Mouse (Mus musculus) hindbrain, embryonic 13.5 days (tissue): ENCODE data around the gene Aatk. TPM values are rescaled to one million over a fixed set of nuclear protein-coding genes. Genes with fewer than 3 reads are reported as not detected.

Experiments used
- ATAC-seq: fragments of 200-750 bp; cut with Nextera tagmentation; 2 replicates; pipeline ENCODE4 v1.8.0; 2017; ENCODE audit warnings: moderate TSS enrichment; ENCODE audit not compliant: low FRiP score
- H3K27ac ChIP-seq: fragments of 300-500 bp; sonication (generic); 2 replicates; pipeline ENCODE4 v1.5.1; 2015; ENCODE audit warnings: inconsistent platforms, mild to moderate bottlenecking, moderate library complexity
- H3K27me3 ChIP-seq: fragments of 300-500 bp; sonication (generic); 2 replicates; pipeline ENCODE4 v1.6.1; 2015; ENCODE audit warnings: mild to moderate bottlenecking, inconsistent platforms
- H3K36me3 ChIP-seq: fragments of 300-500 bp; sonication (generic); 2 replicates; pipeline ENCODE4 v1.6.1; 2015; ENCODE audit warnings: mild to moderate bottlenecking, inconsistent platforms
- H3K4me1 ChIP-seq: fragments of 300-500 bp; sonication (generic); replicated peaks from 2 replicates; pipeline ENCODE4 v1.6.1; 2015; ENCODE audit warnings: inconsistent platforms
- H3K4me2 ChIP-seq: fragments of 300-500 bp; sonication (generic); 2 replicates; pipeline ENCODE4 v1.6.1; 2015; ENCODE audit warnings: inconsistent platforms, mild to moderate bottlenecking, moderate library complexity
- H3K4me3 ChIP-seq: fragments of 300-500 bp; sonication (generic); 2 replicates; pipeline ENCODE4 v1.5.1; 2015; ENCODE audit warnings: mild to moderate bottlenecking, inconsistent platforms
- H3K9ac ChIP-seq: fragments of 300-500 bp; sonication (generic); 2 replicates; pipeline ENCODE4 v1.6.1; 2015; ENCODE audit warnings: mild to moderate bottlenecking, inconsistent platforms
- H3K9me3 ChIP-seq: fragments of 300-500 bp; sonication (generic); 2 replicates; pipeline ENCODE4 v1.6.1; 2016; ENCODE audit warnings: inconsistent platforms
- WGBS: fragments of 180-500 bp; shearing (Covaris S2); methylation state at CpG from one replicate; pipeline ENCODE4 v1.1.7; 2015; 5-methylcytosine and 5-hydroxymethylcytosine counted together
- polyA plus RNA-seq: library from polyadenylated mRNA; unstranded; fragments of >200 nt; fragmentation: Nextera tagmentation; extraction: Ambion mirVana; gene quantifications from 2 replicates; pipeline ENCODE4 v1.2.1, GENCODE M21; 2015

Aatk gene
- polyA plus RNA-seq, 1 experiment from 2014 or later = 24.1 TPM

GRCm38 (mm10) chr11:120002041-120002440 lies 44.9 kb downstream of the Aatk start:
- ATAC-seq = no peak
- H3K9ac ChIP-seq = 0 out of 2 replicates have a peak overlapping the region, but pooled peaks have one; percentile 3
- 77% methylated on average over 5 of the region's 5 CpGs for WGBS

DNA sequence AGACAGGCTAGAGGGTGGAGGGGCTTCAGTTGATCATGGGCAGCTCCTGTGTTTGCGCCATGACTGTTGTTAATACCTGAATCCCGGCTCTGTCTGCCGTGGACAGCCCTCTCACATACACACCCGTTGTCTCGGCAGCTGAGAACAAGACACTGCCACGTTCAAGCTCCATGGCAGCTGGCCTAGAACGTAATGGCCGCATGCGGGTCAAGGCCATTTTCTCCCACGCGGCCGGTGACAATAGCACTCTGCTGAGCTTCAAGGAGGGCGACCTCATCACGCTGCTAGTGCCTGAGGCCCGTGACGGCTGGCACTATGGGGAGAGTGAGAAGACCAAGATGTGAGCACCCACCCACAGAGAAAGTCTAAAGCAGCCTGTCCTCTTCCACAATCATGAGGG lies 49.6 kb downstream of the Aatk start:
- H3K4me1 ChIP-seq = peaks cover 7% of the 10 kb centered on the region
- no peaks in the 10 kb centered on the region for H3K9me3 ChIP-seq
- H3K9ac ChIP-seq = no peak overlapping the region
- no peaks in the 10 kb centered on the region for H3K27me3 ChIP-seq
- 83% methylated on average over 16 of the region's 16 CpGs for WGBS
- no peak overlapping the region for H3K27ac ChIP-seq
- no peak overlapping the region for H3K4me2 ChIP-seq
- peaks cover 13% of the 10 kb centered on the region for H3K36me3 ChIP-seq
- H3K4me3 ChIP-seq = no peak overlapping the region
- ATAC-seq = no peak

More at GRCm38 (mm10) chr11:120002041-120002440, 44.9 kb downstream of the Aatk start:
- peaks cover 34% of the 10 kb centered on the region for H3K36me3 ChIP-seq
- H3K4me3 ChIP-seq = no peak overlapping the region
- peaks cover 7% of the 10 kb centered on the region for H3K4me1 ChIP-seq
- no peak overlapping the region for H3K4me2 ChIP-seq
- no peak overlapping the region for H3K27ac ChIP-seq
- no peaks in the 10 kb centered on the region for H3K9me3 ChIP-seq
- H3K27me3 ChIP-seq = no peaks in the 10 kb centered on the region

DNA sequence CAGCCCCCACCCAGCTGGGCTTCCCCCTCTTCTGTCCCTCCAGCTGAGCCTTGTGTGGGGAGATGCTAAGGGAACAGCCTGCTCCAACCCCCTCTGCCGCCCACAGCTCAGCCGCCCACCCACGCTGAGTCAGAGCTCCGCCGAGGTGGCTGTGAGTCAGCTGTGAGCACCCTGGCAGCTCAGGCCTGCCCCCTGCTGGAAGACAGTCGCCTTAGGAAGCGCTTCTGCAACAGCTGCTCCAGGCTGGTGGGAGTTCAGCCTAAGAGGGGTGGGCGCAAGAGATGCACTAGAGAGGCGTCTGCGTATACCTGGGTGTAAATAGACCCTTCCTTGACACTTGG lies 55.7 kb downstream of the Aatk start:
- peak overlapping the region; percentile 35; the same call in 1 of the 2 replicates for H3K9ac ChIP-seq
- ATAC-seq = peak; percentile 76
- H3K4me1 ChIP-seq = peaks cover 38% of the 10 kb centered on the region
- WGBS = 11% methylated on average over 10 of the region's 10 CpGs
- H3K4me3 ChIP-seq = no peak overlapping the region
- H3K27me3 ChIP-seq = no peaks in the 10 kb centered on the region
- H3K27ac ChIP-seq = no peak overlapping the region
- peak overlapping the region; percentile 30 for H3K4me2 ChIP-seq
- peaks cover 3% of the 10 kb centered on the region; the same call in 1 of the 2 replicates for H3K36me3 ChIP-seq
- H3K9me3 ChIP-seq = no peaks in the 10 kb centered on the region

DNA sequence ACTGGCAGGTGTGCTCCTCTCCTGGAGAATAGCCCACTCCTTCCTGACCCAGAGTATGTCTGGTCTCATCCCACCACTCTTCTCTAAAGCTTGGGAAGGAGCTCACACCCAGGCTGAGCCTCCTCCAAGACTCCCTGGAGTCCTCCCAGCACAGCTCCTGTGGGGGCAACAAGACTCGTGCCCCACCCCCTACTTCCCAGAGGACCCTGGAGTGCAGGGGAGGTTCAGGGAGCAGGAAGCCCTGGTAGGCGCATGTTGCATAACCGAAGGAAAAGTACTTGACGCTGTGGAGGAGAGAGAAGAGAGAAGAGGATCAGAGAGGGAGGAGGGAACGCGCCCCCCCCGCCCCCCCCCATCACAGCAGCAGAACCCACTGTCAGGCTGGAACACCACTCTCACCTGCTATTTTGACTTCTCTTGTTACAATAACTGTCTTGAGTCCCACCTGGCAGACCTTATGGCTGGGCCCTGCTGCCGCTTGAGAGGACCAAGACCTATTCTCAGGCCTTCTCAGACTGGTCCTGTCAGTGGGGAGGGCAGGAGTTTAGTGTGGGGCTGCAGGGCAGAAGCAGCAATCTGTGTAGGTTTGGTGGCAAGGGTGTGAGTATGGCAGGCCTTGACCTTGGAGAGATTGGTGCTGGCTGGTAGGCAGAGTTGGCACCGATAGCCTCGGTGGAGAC lies 56.2 kb downstream of the Aatk start:
- Histone ChIP-seq H3K4me2 (peak overlapping the region; percentile 30), H3K36me3 (peaks cover 3% of the 10 kb centered on the region; the same call in 1 of the 2 replicates), H3K27ac (peak overlapping the region; percentile 12; the same call in 1 of the 2 replicates), H3K27me3 (no peaks in the 10 kb centered on the region), H3K9ac (peak overlapping the region; percentile 35; the same call in 1 of the 2 replicates), H3K4me3 (no peak overlapping the region), H3K9me3 (no peaks in the 10 kb centered on the region), H3K4me1 (peaks cover 38% of the 10 kb centered on the region)
- ATAC-seq = no peak
- 49% methylated on average over 10 of the region's 10 CpGs for WGBS

DNA sequence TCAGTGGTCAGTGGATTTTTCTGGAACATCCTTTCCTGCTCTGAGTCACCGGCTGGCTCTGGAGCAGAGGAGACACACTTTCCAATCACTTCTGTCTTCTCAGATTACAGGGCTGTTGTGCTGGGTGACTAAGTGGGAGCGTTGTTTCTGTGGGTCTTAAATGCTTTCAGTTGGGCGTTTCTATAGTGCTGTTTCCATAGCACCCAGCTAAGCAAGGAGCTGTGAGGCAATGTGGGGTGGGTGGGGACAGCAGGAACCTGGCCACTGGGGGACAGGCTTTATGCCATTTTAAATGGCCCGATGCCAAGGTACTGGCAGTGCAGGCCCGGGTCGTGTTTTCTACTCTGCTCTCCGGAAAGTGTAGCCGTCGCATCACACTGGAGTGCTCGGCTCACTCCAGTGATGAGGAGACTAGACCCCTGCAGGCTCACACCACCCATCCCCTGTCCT lies 57.8 kb downstream of the Aatk start:
- Histone ChIP-seq H3K36me3 (0 out of 2 replicates have a peak, but pooled peaks cover 3% of the 10 kb centered on the region), H3K27me3 (no peaks in the 10 kb centered on the region), H3K27ac (peak overlapping the region; percentile 62), H3K4me3 (no peak overlapping the region), H3K9me3 (no peaks in the 10 kb centered on the region), H3K4me2 (0 out of 2 replicates have a peak overlapping the region, but pooled peaks have one; percentile 1), H3K4me1 (peaks cover 38% of the 10 kb centered on the region), H3K9ac (no peak overlapping the region)
- 20% methylated on average over 10 of the region's 10 CpGs for WGBS
- ATAC-seq = peak; percentile 55; the same call in 1 of the 2 replicates

DNA sequence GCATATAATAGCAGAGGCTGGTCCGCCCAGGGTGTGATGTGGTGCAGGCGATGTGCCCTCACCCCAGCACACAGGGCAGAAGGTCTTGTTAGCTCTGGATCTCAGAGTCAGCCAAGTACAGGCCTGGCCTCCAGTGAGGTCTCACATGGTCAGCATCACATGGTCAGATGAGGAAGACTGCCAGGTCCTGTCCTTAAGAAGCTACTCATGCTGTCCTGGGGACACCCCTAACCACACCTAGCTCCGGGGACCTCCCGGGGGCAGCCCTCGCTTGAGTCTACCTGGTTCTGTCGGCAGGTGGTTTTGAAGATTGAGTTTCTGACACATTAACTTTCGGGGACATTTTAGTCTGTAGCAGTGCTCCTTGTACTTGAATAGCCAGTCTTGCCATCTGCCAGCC lies 58.6 kb downstream of the Aatk start:
- no peak overlapping the region for H3K4me2 ChIP-seq
- H3K27me3 ChIP-seq = no peaks in the 10 kb centered on the region
- H3K9me3 ChIP-seq = no peaks in the 10 kb centered on the region
- peaks cover 41% of the 10 kb centered on the region for H3K4me1 ChIP-seq
- H3K9ac ChIP-seq = no peak overlapping the region
- H3K4me3 ChIP-seq = no peak overlapping the region
- no peak overlapping the region for H3K27ac ChIP-seq
- no peak for ATAC-seq
- WGBS = 92% methylated on average over 7 of the region's 7 CpGs
- no peaks in the 10 kb centered on the region for H3K36me3 ChIP-seq

GRCm38 (mm10) chr11:119987876-119988275 lies 59.1 kb downstream of the Aatk start:
- ATAC-seq = no peak
- WGBS = 89% methylated on average over 7 of the region's 7 CpGs
- Histone ChIP-seq H3K4me3 (no peak overlapping the region), H3K9ac (no peak overlapping the region), H3K4me2 (no peak overlapping the region), H3K4me1 (peaks cover 41% of the 10 kb centered on the region), H3K36me3 (no peaks in the 10 kb centered on the region), H3K27ac (no peak overlapping the region), H3K27me3 (no peaks in the 10 kb centered on the region), H3K9me3 (no peaks in the 10 kb centered on the region)

DNA sequence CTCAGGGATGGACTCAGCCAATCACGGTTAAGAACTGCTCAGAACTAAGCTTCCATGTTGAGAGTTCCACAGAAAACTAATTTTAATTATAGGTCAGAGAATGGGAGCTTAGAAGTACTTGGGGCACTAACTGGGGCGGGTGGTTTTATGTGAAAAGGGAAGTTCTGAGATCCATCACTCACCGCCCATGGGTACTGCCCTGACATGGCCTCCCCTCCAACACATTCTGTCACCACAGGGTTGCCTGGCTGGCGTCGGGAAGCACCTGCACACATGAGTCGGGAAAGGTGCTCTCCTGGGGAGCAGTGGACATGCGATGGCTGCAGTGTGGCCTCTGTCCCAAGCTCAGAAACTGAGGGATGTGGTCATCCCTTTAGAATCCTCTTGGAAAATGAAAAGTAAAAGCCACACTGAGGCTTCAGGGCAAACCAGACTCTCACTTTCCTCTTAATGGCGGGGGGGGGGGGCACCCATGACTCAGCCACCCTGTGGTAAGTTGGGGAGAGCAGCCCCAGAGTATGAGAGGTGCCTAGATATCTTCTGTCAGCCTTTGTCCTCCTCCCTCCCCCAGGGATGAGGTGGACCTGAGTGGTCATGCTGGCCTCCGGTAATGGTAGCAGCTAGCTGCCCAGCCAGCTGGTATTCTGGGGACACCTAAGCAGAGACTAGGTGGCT lies 60.1 kb downstream of the Aatk start:
- no peaks in the 10 kb centered on the region for H3K27me3 ChIP-seq
- no peaks in the 10 kb centered on the region for H3K36me3 ChIP-seq
- H3K27ac ChIP-seq = no peak overlapping the region
- no peak overlapping the region for H3K4me2 ChIP-seq
- H3K9me3 ChIP-seq = no peaks in the 10 kb centered on the region
- H3K9ac ChIP-seq = no peak overlapping the region
- ATAC-seq = no peak
- 88% methylated on average over 9 of the region's 9 CpGs for WGBS
- peaks cover 47% of the 10 kb centered on the region for H3K4me1 ChIP-seq
- H3K4me3 ChIP-seq = no peak overlapping the region

- 93% methylated on average over 2 of the region's 2 CpGs for WGBS
- no peak overlapping the region for H3K27ac ChIP-seq
- no peak overlapping the region for H3K4me2 ChIP-seq
- H3K9me3 ChIP-seq = no peaks in the 10 kb centered on the region
- H3K9ac ChIP-seq = no peak overlapping the region
- no peak for ATAC-seq
- no peak overlapping the region for H3K4me3 ChIP-seq
- H3K27me3 ChIP-seq = no peaks in the 10 kb centered on the region
- H3K4me1 ChIP-seq = peaks cover 17% of the 10 kb centered on the region
- no peaks in the 10 kb centered on the region for H3K36me3 ChIP-seq
Measured at GRCm38 (mm10) chr11:119983151-119983550, 63.8 kb downstream of the Aatk start.

- ATAC-seq = no peak
Measured at GRCm38 (mm10) chr11:119982236-119982635, 64.7 kb downstream of the Aatk start.

DNA sequence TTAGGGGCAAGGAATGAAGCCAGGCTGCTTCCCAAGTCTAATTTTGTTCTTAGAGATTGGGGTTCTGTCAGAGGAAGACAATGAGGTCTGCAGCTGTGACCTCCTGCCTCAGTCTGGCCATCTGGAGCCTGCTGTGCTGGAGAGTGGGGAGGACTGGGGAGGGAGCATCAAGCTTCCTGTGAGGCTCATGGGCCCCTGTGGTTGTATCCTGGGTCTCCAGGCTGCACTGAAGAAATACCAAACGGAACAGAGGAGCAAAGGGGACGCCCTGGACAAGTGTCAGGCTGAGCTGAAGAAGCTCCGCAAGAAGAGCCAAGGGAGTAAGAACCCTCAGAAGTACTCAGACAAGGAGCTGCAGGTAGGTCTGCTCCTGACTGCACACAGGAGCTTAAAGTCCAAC lies 65.2 kb downstream of the Aatk start:
- Histone ChIP-seq H3K4me2 (no peak overlapping the region), H3K4me3 (no peak overlapping the region), H3K9me3 (no peaks in the 10 kb centered on the region), H3K36me3 (no peaks in the 10 kb centered on the region), H3K27ac (no peak overlapping the region), H3K4me1 (peaks cover 12% of the 10 kb centered on the region; the same call in 1 of the 2 replicates), H3K27me3 (no peaks in the 10 kb centered on the region), H3K9ac (no peak overlapping the region; the same call in 1 of the 2 replicates)
- ATAC-seq = no peak
- WGBS = 72% methylated on average over 3 of the region's 3 CpGs

More at GRCm38 (mm10) chr11:119982236-119982635, 64.7 kb downstream of the Aatk start:
- H3K27me3 ChIP-seq = no peaks in the 10 kb centered on the region
- WGBS = 87% methylated on average over 3 of the region's 3 CpGs
- no peak overlapping the region for H3K4me2 ChIP-seq
- H3K9ac ChIP-seq = no peak overlapping the region
- H3K9me3 ChIP-seq = no peaks in the 10 kb centered on the region
- no peaks in the 10 kb centered on the region for H3K36me3 ChIP-seq
- no peak overlapping the region for H3K4me3 ChIP-seq
- no peak overlapping the region for H3K27ac ChIP-seq
- H3K4me1 ChIP-seq = peaks cover 12% of the 10 kb centered on the region; the same call in 1 of the 2 replicates

- Histone ChIP-seq H3K4me3 (no peak overlapping the region), H3K9me3 (no peaks in the 10 kb centered on the region), H3K9ac (no peak overlapping the region), H3K27ac (no peak overlapping the region), H3K4me1 (peaks cover 12% of the 10 kb centered on the region; the same call in 1 of the 2 replicates), H3K27me3 (no peaks in the 10 kb centered on the region), H3K4me2 (no peak overlapping the region), H3K36me3 (no peaks in the 10 kb centered on the region)
- WGBS = 86% methylated on average over 10 of the region's 10 CpGs
- no peak for ATAC-seq
Measured at GRCm38 (mm10) chr11:119979596-119980385, 67.2 kb downstream of the Aatk start.
